Mouse (Mus musculus): ENCODE results near the gene Sae1. TPM values are rescaled to one million over a fixed set of nuclear protein-coding genes. Genes with fewer than 3 reads are reported as not detected.

Gene Sae1
- polyA plus RNA-seq (2015; fragmentation: Nextera tagmentation; extraction: Ambion mirVana), result 145 and 166 TPM in 2 replicates

DNA sequence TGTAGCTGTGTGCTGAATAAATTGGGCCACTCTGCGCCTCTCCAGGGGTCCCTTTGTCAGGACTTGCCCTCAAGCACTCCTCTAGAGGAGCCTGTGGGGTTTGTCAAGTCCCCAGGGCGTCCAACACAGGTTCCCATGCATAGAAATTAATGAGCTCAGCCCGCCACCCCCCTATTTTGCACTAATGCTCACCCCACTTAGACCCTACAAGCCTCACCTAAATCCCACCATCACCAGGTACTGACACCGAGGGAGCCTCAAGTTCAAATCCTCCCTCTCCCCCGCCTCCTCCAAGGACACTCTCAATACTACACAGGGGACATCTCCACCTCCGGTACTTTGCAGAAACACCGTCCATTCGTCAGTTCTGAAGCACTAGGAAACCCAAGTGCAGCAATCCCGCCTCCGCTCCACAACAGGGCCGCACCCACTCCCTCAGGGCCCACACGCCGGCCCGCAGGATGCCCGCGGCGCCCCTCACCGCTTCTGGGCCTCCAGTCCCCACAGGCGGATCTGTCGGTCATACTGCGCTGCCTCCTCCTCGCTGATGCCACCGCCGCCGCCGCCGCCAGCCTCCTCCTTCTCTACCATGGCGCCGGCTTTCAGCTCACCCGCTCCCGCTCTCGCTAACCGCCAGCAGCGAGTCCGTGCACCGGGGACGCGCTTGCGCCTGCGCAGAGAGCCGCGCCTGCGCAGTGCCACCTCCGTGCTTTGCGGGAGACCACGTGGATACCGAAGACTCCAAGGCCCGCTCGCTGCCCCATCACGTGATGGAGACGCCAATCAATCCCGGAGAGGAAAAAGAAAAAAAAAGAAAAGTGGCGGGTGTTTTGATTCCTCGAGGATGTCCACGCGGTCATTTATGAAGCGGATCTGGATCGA lies at the start of gene Sae1:
Sae1 (minus strand) TSS at position 647 of the 882 bp plus-strand sequence.

DNA sequence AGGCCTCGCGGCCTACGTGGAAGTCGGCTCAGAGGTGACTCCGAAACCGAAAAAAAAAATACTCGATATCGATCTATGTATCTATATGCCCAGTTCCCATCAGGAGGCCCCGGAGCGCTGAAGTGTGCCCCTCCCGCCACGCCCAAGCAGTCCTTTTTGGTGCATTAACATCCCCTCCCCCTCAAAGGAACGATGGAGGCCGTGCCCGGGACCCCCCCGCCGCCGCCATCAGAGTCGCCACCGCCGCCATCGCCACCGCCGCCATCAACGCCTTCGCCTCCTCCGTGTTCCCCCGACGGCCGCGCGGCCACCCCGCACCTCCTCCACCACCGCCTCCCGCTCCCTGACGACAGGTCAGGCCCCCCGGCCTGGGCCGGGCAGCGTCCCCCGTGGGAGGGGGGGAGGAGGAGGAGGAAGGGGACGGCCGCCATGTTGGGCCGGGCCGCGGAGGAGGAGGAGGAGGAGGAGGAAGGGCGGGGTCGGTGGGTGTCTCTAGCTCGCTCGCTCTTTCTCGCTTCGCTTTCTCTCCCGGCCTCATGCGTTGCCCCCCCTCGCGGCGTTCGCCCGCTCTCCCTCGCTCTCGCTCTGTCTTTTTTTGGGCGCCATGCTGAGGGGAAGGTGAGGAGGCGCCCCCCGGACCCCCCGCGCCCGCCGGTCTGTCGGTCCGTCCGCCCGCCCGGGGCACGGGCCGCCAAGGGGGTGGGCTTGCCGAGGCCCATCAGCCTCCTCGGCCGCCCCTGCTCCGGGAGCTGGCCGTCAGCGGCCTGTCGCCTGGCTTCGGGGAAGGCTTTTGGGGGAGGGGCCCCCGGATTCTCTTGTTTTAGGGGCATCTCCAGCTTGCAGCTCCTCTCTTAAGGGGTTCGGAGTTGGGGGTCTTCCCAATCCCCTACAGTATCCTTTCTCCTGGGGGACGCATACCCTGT lies 13.3 kb upstream of the Sae1 start, which contains the start of gene Zc3h4:
Zc3h4 (plus strand) TSS at position 222 of the 923 bp plus-strand sequence.

DNA sequence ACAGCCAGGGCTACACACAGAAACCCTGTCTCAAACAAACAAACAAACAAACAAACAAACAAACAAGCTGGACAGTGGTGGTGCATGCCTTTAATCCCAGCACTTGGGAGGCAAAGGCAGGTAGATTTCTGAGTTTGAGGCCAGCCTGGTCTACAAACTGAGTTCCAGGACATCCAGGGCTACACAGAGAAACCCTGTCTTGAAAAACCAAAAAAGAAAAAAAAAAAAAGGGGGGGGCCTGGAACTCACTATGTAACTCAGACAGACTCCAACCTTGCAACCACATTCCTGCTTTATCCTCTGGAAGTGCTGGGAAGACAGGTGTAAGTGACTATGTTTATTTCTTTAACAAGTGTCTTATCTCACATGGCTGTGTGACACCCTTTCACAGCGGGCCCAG lies 79.5 kb downstream of the Sae1 start, which contains the start of gene Bbc3:
Bbc3 (plus strand) TSS at position 301 of the 400 bp plus-strand sequence.

DNA sequence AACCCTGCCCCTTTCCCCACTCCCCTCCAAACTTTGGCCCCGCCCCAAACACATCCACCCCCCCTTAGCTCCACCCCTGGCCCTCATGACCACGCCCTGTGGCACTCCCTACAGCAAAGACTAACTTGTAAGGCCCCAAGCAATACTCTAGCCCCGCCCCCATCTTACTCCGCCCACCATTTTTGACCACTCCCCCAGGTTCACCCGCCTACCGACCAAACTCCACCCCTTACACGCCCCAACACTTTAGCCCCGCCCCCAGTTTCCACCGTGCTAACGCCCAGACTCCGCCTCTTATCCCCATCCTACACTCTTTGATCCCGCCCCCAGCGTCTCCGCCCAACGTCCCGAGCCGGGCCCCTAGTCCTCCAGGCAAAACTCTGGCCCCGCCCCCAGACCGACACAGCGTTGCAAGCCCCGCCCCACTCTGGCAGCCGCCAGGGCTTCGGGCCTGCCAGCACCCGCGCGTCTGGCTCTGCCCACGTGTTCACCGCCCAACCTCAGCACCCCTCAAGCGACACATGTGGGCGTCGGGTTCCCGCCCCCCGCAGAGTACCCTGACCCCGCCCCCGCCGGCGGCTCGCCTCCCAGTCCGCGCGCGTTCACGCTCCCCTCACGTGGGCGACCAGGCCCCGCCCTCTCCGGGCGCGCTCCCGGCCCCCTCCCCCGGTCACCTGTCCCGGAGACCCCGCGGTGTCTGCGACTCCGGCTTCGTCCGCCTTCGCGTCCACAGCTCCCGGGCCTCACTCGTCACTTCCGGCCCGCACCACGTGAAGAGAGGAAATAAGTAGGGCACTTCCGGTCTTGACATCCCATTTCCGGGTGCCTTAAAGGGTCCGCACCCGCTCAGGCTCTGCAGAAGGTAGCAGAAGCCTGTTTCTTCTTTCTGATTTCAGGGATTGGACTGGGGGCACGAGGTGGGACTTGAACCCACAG lies 101.3 kb downstream of the Sae1 start, which contains the start of gene Ccdc9:
Ccdc9 (minus strand) TSS at position 770 of the 936 bp plus-strand sequence.

DNA sequence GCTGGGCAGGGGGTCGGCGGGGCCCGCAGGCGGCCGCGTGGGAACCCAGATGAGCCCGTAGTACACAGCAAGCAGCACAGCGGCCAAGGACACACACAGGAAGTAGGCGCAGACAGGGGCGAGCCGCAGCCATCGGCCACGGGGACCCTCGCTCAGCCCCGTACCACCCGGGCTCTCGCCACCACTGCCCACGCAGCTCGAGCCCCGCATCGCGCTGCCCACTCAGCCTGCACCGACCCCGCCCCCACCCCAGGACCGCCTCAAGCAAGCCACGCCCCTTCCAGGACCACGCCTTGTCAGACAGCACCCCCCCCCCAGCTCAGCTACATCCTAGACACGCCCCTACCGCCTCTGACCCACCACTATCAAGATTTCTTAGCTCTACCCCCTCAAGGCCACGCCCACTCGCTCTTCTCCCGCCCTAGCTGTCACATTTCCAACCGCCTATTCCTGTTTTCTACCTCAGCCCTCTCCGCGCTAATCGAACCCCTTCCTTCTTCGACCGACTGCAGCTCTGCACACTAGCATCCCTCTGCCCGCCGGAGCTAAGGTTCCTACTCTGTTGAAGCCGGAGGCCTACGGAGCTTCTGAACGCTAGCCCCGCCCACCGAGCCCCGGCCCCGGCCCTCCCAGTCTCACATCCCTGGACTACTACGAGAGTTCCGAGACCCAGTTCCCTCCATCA lies 114.4 kb downstream of the Sae1 start, which contains the start of gene Inafm1:
Inafm1 (minus strand) TSS at position 537 of the 685 bp plus-strand sequence.

Other genes with a start within 250 kb of the Sae1 start
- 21.0 and 23.5 TPM in 2 replicates for gene Meis3, start 212.7 kb downstream of the Sae1 start, polyA plus RNA-seq (2015; fragmentation: Nextera tagmentation; extraction: Ambion mirVana)
- 6.5 and 8.6 TPM in 2 replicates for gene Dhx34, start 165.8 kb downstream of the Sae1 start, polyA plus RNA-seq (2015; fragmentation: Nextera tagmentation; extraction: Ambion mirVana)
- 0.46 and 0.77 TPM in 2 replicates for gene C5ar2, start 143.7 kb downstream of the Sae1 start, polyA plus RNA-seq (2015; fragmentation: Nextera tagmentation; extraction: Ambion mirVana)
- 14.5 and 29.6 TPM in 2 replicates for gene C5ar1, start 128.3 kb downstream of the Sae1 start, polyA plus RNA-seq (2015; fragmentation: Nextera tagmentation; extraction: Ambion mirVana)
- gene Inafm1, start 114.2 kb downstream of the Sae1 start, polyA plus RNA-seq (2015; fragmentation: Nextera tagmentation; extraction: Ambion mirVana), result 14.6 and 17.1 TPM in 2 replicates
- gene Ccdc9, start 101.0 kb downstream of the Sae1 start, polyA plus RNA-seq (2015; fragmentation: Nextera tagmentation; extraction: Ambion mirVana), result 8.4 and 9.7 TPM in 2 replicates
- gene Bbc3, start 79.4 kb downstream of the Sae1 start, polyA plus RNA-seq (2015; fragmentation: Nextera tagmentation; extraction: Ambion mirVana), result 3.0 and 3.7 TPM in 2 replicates
- gene Zc3h4, start 13.1 kb upstream of the Sae1 start, polyA plus RNA-seq (2015; fragmentation: Nextera tagmentation; extraction: Ambion mirVana), result 6.7 and 7.0 TPM in 2 replicates
- 76.6 and 78.8 TPM in 2 replicates for gene Tmem160, start 65.0 kb upstream of the Sae1 start, polyA plus RNA-seq (2015; fragmentation: Nextera tagmentation; extraction: Ambion mirVana)
- 0.17 and 0.27 TPM in 2 replicates for gene Npas1, start 89.9 kb upstream of the Sae1 start, polyA plus RNA-seq (2015; fragmentation: Nextera tagmentation; extraction: Ambion mirVana)
- 6.3 and 7.7 TPM in 2 replicates for gene Arhgap35, start 227.2 kb upstream of the Sae1 start, polyA plus RNA-seq (2015; fragmentation: Nextera tagmentation; extraction: Ambion mirVana)